ENCODE assay signal across 9 mouse cellular contexts in genomic region chr11:100402240-100402639, GRCm38 (mm10). TPM values are rescaled to one million over a fixed set of nuclear protein-coding genes. Genes with fewer than 3 reads are reported as not detected.
DNase-seq lines count a peak whose midpoint lies in the region; ATAC-seq and TF ChIP-seq lines count a peak whose summit lies in the region.
"Had no signal": no experiment of that assay in that cellular context is flagged by ENCODE, and none has a peak within 500 bp of the region (broad histone marks: within the 10 kb centered on the region; RNA-seq: fewer than 3 reads in every experiment).

No protein-coding gene starts in this region.

- peak overlapping the region; percentile 85 for H3K27ac ChIP-seq in lung, embryonic 15.5 days
- H3K27ac ChIP-seq in embryonic facial prominence, embryonic 15.5 days (replicated peaks), result peak overlapping the region; percentile 70
- peak overlapping the region; percentile 87 for H3K27ac ChIP-seq in olfactory bulb, adult 2 months (ENCODE audit: insufficient read depth, low read depth, low read length)

- no peak for TF ChIP-seq POLR2A in olfactory bulb, adult 2 months (IDR thresholded peaks at IDR 0.05; ENCODE audit: insufficient read depth, low read depth, low read length)

- no peak overlapping the region for H3K4me3 ChIP-seq in lung, embryonic 15.5 days
- no peak overlapping the region for H3K4me3 ChIP-seq in embryonic facial prominence, embryonic 15.5 days (replicated peaks)
- H3K4me3 ChIP-seq in olfactory bulb, adult 2 months (ENCODE audit: insufficient read depth, low read depth, low read length), result no peak overlapping the region

- intact Hi-C loops in heart, postnatal 14 days (cut with DNase I), result no loop called here

- H3K4me1 ChIP-seq in lung, embryonic 15.5 days, result peaks cover 44% of the 10 kb centered on the region
- peaks cover 44% of the 10 kb centered on the region for H3K4me1 ChIP-seq in embryonic facial prominence, embryonic 15.5 days
- H3K4me1 ChIP-seq in olfactory bulb, adult 2 months (ENCODE audit: control insufficient read depth, insufficient read depth, low read length), result peaks cover 30% of the 10 kb centered on the region

- DNase-seq in lung, postnatal 36 days, result no peak
- DNase-seq in heart, postnatal 14 days, result peak; percentile 52 to 69
- no peak for DNase-seq in T-cell, adult 2 months (ENCODE audit: low spot score)
- no peak for DNase-seq in frontal cortex, adult 2 months (ENCODE audit: extremely low spot score in 1 of 2, low spot score in 1 of 2)
- no peak for DNase-seq in left cerebral cortex, adult 9 months (ENCODE audit: low spot score in 2 of 2)
- DNase-seq: adrenal gland, postnatal 36 days had no signal

- TF ChIP-seq CTCF in olfactory bulb, adult 2 months (IDR thresholded peaks at IDR 0.05; ENCODE audit: insufficient read depth, low read depth, low read length), result peak; percentile 12; the same call in 1 of the 2 replicates

- ATAC-seq in lung, embryonic 15.5 days (ENCODE audit: borderline replicate concordance, extremely low read depth, low FRiP score, low TSS enrichment), result no peak
- ATAC-seq in embryonic facial prominence, embryonic 15.5 days (ENCODE audit: insufficient number of reproducible peaks, low FRiP score, low TSS enrichment, low read depth), result no peak

- H3K4me2 ChIP-seq in lung, embryonic 15.5 days, result no peak overlapping the region
- no peak overlapping the region for H3K4me2 ChIP-seq in embryonic facial prominence, embryonic 15.5 days (replicated peaks)

- 28% methylated on average over 6 of the region's 6 CpGs for WGBS in lung, embryonic 15.5 days
- WGBS in embryonic facial prominence, embryonic 15.5 days, result 24% methylated on average over 6 of the region's 6 CpGs
- 13% methylated on average over 6 of the region's 6 CpGs for WGBS in olfactory bulb, adult 2 months

- no peak overlapping the region for H3K9ac ChIP-seq in lung, embryonic 15.5 days
- H3K9ac ChIP-seq in embryonic facial prominence, embryonic 15.5 days, result no peak overlapping the region

- no peaks in the 10 kb centered on the region for H3K9me3 ChIP-seq in lung, embryonic 15.5 days
- no peaks in the 10 kb centered on the region for H3K9me3 ChIP-seq in embryonic facial prominence, embryonic 15.5 days (replicated peaks)

- no peaks in the 10 kb centered on the region for H3K36me3 ChIP-seq in lung, embryonic 15.5 days
- H3K36me3 ChIP-seq in embryonic facial prominence, embryonic 15.5 days, result no peaks in the 10 kb centered on the region

- H3K27me3 ChIP-seq in lung, embryonic 15.5 days, result no peaks in the 10 kb centered on the region
- H3K27me3 ChIP-seq in embryonic facial prominence, embryonic 15.5 days, result no peaks in the 10 kb centered on the region

RNA-seq across cellular contexts. Expression of gene Jup, which starts 4.7 kb away (rescaled TPM):
- 122 and 136 TPM in 2 replicates for polyA plus RNA-seq in lung, embryonic 15.5 days (2015; fragmentation: Nextera tagmentation; extraction: Ambion mirVana)
- polyA plus RNA-seq in embryonic facial prominence, embryonic 15.5 days (2015; fragmentation: Nextera tagmentation; extraction: Ambion mirVana), result 232 and 256 TPM in 2 replicates
- total RNA-seq in heart, postnatal 14 days (2021), result 100 to 1,000 TPM; 232 to 245 TPM
- not detected in 2 replicates for polyA plus RNA-seq in olfactory bulb, adult 2 months (2012; ENCODE audit: insufficient read depth, insufficient read length, low replicate concordance, missing spikeins)
- polyA plus RNA-seq in frontal cortex, adult 2 months (2012; rRNA removed), result 71.3 and 71.5 TPM in 2 replicates

RNA-seq across cellular contexts. Expression of gene P3h4, which starts 12.4 kb away (rescaled TPM):
- polyA plus RNA-seq in lung, embryonic 15.5 days (2015; fragmentation: Nextera tagmentation; extraction: Ambion mirVana), result 71.5 and 73.4 TPM in 2 replicates
- 89.9 and 91.1 TPM in 2 replicates for polyA plus RNA-seq in embryonic facial prominence, embryonic 15.5 days (2015; fragmentation: Nextera tagmentation; extraction: Ambion mirVana)
- total RNA-seq in heart, postnatal 14 days (2021), result 10 to 100 TPM; 19.1 to 19.9 TPM
- polyA plus RNA-seq in olfactory bulb, adult 2 months (2012; ENCODE audit: insufficient read depth, insufficient read length, low replicate concordance, missing spikeins), result not detected in 2 replicates
- polyA plus RNA-seq in frontal cortex, adult 2 months (2012; rRNA removed), result 13.6 and 15.8 TPM in 2 replicates

RNA-seq across cellular contexts. Expression of gene Fkbp10, which starts 13.3 kb away (rescaled TPM):
- polyA plus RNA-seq in lung, embryonic 15.5 days (2015; fragmentation: Nextera tagmentation; extraction: Ambion mirVana), result 142 and 143 TPM in 2 replicates
- polyA plus RNA-seq in embryonic facial prominence, embryonic 15.5 days (2015; fragmentation: Nextera tagmentation; extraction: Ambion mirVana), result 212 TPM in 2 replicates
- 10 to 100 TPM; 34.6 to 38.3 TPM for total RNA-seq in heart, postnatal 14 days (2021)
- not detected in 2 replicates for polyA plus RNA-seq in olfactory bulb, adult 2 months (2012; ENCODE audit: insufficient read depth, insufficient read length, low replicate concordance, missing spikeins)
- polyA plus RNA-seq in frontal cortex, adult 2 months (2012; rRNA removed), result 10.6 and 10.8 TPM in 2 replicates

RNA-seq across cellular contexts. Expression of gene Nt5c3b, which starts 39.4 kb away (rescaled TPM):
- 129 and 133 TPM in 2 replicates for polyA plus RNA-seq in lung, embryonic 15.5 days (2015; fragmentation: Nextera tagmentation; extraction: Ambion mirVana)
- 134 and 135 TPM in 2 replicates for polyA plus RNA-seq in embryonic facial prominence, embryonic 15.5 days (2015; fragmentation: Nextera tagmentation; extraction: Ambion mirVana)
- total RNA-seq in heart, postnatal 14 days (2021), result 10 to 100 TPM; 36.2 to 36.4 TPM
- not detected in 2 replicates for polyA plus RNA-seq in olfactory bulb, adult 2 months (2012; ENCODE audit: insufficient read depth, insufficient read length, low replicate concordance, missing spikeins)
- 63.7 and 77.3 TPM in 2 replicates for polyA plus RNA-seq in frontal cortex, adult 2 months (2012; rRNA removed)

RNA-seq across cellular contexts. Expression of gene Klhl10, which starts 39.5 kb away (rescaled TPM):
- polyA plus RNA-seq in lung, embryonic 15.5 days (2015; fragmentation: Nextera tagmentation; extraction: Ambion mirVana), result 0.56 and 0.88 TPM in 2 replicates
- polyA plus RNA-seq in embryonic facial prominence, embryonic 15.5 days (2015; fragmentation: Nextera tagmentation; extraction: Ambion mirVana), result 1.1 and 1.2 TPM in 2 replicates
- under 1 TPM; 0.41 to 0.76 TPM for total RNA-seq in heart, postnatal 14 days (2021)
- not detected in 2 replicates for polyA plus RNA-seq in olfactory bulb, adult 2 months (2012; ENCODE audit: insufficient read depth, insufficient read length, low replicate concordance, missing spikeins)
- polyA plus RNA-seq in frontal cortex, adult 2 months (2012; rRNA removed), result 0.72 and 0.74 TPM in 2 replicates

Comparison
In these comparisons a context has a peak if more than half of its experiments do, and no peak if none do; other contexts are left out.
1. DNase-seq: peak in heart, postnatal 14 days (2 of 2); none in lung, postnatal 36 days (single experiment), T-cell, adult 2 months (single experiment), frontal cortex, adult 2 months (0 of 2) and left cerebral cortex, adult 9 months (0 of 2).
2. RNA of gene Jup, which starts 4.7 kb away (polyA plus RNA-seq): 232 to 256 TPM in embryonic facial prominence, embryonic 15.5 days, 122 to 136 TPM in lung, embryonic 15.5 days and 71.3 to 71.5 TPM in frontal cortex, adult 2 months; not detected in olfactory bulb, adult 2 months; every median in the first group is over 10 times any median in the second.
3. RNA of gene P3h4, which starts 12.4 kb away (polyA plus RNA-seq): 89.9 to 91.1 TPM in embryonic facial prominence, embryonic 15.5 days, 71.5 to 73.4 TPM in lung, embryonic 15.5 days and 13.6 to 15.8 TPM in frontal cortex, adult 2 months; not detected in olfactory bulb, adult 2 months; every median in the first group is over 10 times any median in the second.
4. RNA of gene Fkbp10, which starts 13.3 kb away (polyA plus RNA-seq): 212 TPM in embryonic facial prominence, embryonic 15.5 days and 142 to 143 TPM in lung, embryonic 15.5 days; 10.6 to 10.8 TPM in frontal cortex, adult 2 months and not detected in olfactory bulb, adult 2 months; every median in the first group is over 10 times any median in the second.
5. Peak in every context shown above with its lines, with median percentiles within 50 percentile points of each other: H3K27ac ChIP-seq.